Mouse (Mus musculus): Measurements from ENCODE around the gene Stxbp5. TPM values are rescaled to one million over a fixed set of nuclear protein-coding genes. Genes with fewer than 3 reads are reported as not detected.

Gene Stxbp5
- polyA plus RNA-seq, 1 experiment from 2014 or later, result 8.5 TPM

DNA sequence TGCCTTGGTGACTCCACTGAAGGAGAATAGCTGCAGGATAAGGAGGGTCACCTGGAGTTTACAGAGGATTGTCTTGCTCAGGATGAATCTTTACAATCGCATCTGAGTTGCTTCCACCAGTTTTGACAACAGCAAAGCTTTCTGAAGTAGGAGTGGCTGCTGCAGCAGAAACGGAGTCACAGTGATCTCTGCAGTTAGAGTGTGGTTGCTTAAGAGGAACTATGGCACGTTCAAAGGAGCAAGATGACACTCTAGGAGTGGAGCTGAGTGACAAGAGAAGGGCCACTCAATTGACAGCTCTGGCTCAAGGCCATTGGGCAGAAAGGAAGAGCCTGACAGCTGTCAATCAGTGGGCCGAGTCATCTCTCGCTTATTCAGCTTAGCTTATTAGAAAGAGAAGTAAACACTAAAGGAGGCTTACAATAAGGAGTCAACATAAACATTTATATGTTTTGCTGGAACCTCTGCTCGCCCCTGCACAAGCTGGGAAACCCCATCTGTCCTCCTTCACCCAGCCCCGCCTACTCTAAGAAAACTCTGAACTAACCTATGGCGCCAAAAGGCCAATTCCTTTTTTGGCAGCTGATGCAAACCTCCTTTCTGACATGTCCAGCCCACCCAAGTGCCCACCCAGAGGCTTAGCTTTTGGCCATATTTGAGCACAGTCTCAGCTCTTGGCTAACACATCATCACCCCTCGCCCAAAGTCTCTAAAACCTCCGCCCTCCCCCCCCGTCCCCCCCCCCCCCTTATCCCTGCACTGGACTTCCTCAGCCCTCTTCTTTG, 178.2 kb downstream of the Stxbp5 start:
- Histone ChIP-seq H3K9ac (no peak overlapping the region), H3K9me3 (no peaks in the 10 kb centered on the region), H3K4me3 (no peak overlapping the region), H3K4me1 (no peaks in the 10 kb centered on the region), H3K4me2 (replicated peaks) (no peak overlapping the region), H3K27me3 (replicated peaks) (no peaks in the 10 kb centered on the region), H3K36me3 (no peaks in the 10 kb centered on the region), H3K27ac (no peak overlapping the region)
- no peak for ATAC-seq (ENCODE audit: low FRiP score, low read depth)
- 88% methylated on average over 10 of the region's 11 CpGs for WGBS

DNA sequence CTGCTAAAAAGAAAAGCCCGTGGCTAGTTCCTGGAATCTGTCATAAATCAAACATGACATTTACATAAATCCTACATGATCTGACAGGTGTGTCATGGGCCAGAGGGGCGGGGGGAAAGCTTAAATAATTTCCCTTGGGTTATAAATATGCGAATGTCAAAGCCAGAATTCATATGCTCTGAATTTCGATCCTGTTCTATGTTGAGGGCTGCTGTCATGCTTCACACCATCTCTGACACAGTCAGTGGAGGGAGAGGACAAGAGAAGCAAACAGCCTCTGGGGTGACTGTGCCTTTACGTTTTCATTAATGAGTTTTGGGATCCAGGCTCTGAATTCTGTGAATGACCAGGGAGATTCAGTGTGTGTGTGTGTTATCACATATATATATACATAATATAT, 180.9 kb downstream of the Stxbp5 start:
- ATAC-seq (ENCODE audit: low FRiP score, low read depth), result no peak
- Histone ChIP-seq H3K9ac (no peak overlapping the region), H3K9me3 (no peaks in the 10 kb centered on the region), H3K4me1 (no peaks in the 10 kb centered on the region), H3K27ac (no peak overlapping the region), H3K27me3 (replicated peaks) (no peaks in the 10 kb centered on the region), H3K36me3 (no peaks in the 10 kb centered on the region), H3K4me2 (replicated peaks) (no peak overlapping the region), H3K4me3 (no peak overlapping the region)
- 70% methylated on average over 5 of the region's 5 CpGs for WGBS

DNA sequence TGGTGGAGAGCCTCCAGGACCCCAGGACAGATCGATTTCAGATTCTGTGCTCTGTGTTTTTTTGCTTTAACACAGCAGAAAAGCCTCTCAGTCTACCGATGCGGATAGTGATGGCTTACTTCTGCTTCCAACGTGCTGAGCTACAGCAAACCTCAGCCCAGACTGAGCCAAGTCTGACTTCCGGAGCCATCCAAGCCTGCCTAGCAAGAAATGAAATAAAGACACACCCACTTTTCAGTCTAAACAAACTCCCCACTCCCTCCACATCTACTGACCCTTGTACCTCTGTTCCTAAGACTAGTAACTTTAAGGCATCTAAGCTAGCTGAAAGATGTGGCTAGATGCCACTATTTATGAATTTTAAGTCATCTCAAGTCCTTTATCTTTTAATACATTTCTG, 182.8 kb downstream of the Stxbp5 start:
- no peak overlapping the region for H3K27ac ChIP-seq
- H3K36me3 ChIP-seq, result no peaks in the 10 kb centered on the region
- H3K4me1 ChIP-seq, result no peaks in the 10 kb centered on the region
- WGBS, result 86% methylated on average over 5 of the region's 5 CpGs
- H3K9ac ChIP-seq, result no peak overlapping the region
- no peaks in the 10 kb centered on the region for H3K9me3 ChIP-seq
- no peaks in the 10 kb centered on the region for H3K27me3 ChIP-seq (replicated peaks)
- no peak for ATAC-seq (ENCODE audit: low FRiP score, low read depth)
- H3K4me3 ChIP-seq, result no peak overlapping the region
- no peak overlapping the region for H3K4me2 ChIP-seq (replicated peaks)

Other genes with a start within 250 kb of the Stxbp5 start
- 5.4 and 5.9 TPM in 2 replicates for gene Samd5, start 225.9 kb downstream of the Stxbp5 start, polyA plus RNA-seq (2016; fragmentation: Nextera tagmentation; extraction: Ambion mirVana)

Measured in neural tube, embryonic 12.5 days (tissue).